Mouse (Mus musculus) testis, adult 2 months (tissue): ENCODE data around the gene Myom3. TPM values are rescaled to one million over a fixed set of nuclear protein-coding genes. Genes with fewer than 3 reads are reported as not detected.

Experiments used
- H3K27ac ChIP-seq: fragments of 200-500 bp; 2 replicates; pipeline ENCODE4 v1.5.1; 2012; ENCODE audit warnings: low read depth, low read length; ENCODE audit not compliant: control insufficient read depth, insufficient read depth
- H3K27me3 ChIP-seq: fragments of 200-500 bp; 2 replicates; pipeline ENCODE4 v1.6.1; 2012; ENCODE audit warnings: mild to moderate bottlenecking, low read length, moderate library complexity; ENCODE audit not compliant: control insufficient read depth, insufficient read depth
- H3K36me3 ChIP-seq: fragments of 200-500 bp; 2 replicates; pipeline ENCODE4 v1.6.1; 2012; ENCODE audit warnings: mild to moderate bottlenecking, low read length; ENCODE audit not compliant: control insufficient read depth, insufficient read depth
- H3K4me1 ChIP-seq: fragments of 200-500 bp; 2 replicates; pipeline ENCODE4 v1.6.1; 2012; ENCODE audit warnings: low read length; ENCODE audit not compliant: control insufficient read depth, insufficient read depth
- H3K4me3 ChIP-seq: fragments of 200-500 bp; 2 replicates; pipeline ENCODE4 v1.5.1; 2012; ENCODE audit warnings: low read depth, mild to moderate bottlenecking, low read length, moderate library complexity, mixed read lengths; ENCODE audit not compliant: control insufficient read depth
- CTCF ChIP-seq: fragments of 200-500 bp; IDR thresholded peaks from 2 replicates; pipeline ENCODE4 v1.5.1; 2012; ENCODE audit warnings: low read depth, mild to moderate bottlenecking, inconsistent platforms, low read length, moderate library complexity; ENCODE audit not compliant: control insufficient read depth, insufficient read depth, insufficient replicate concordance
- POLR2A ChIP-seq: fragments of 200-500 bp; IDR thresholded peaks from 2 replicates; pipeline ENCODE4 v1.6.1; 2012; ENCODE audit warnings: low read depth, mild to moderate bottlenecking, inconsistent platforms, low read length, moderate library complexity; ENCODE audit not compliant: control insufficient read depth
- polyA plus RNA-seq: library from polyadenylated mRNA; depleted of rRNA; stranded (reverse); fragments of >200 nt; gene quantifications from 2 replicates; pipeline ENCODE4 v1.2.3, GENCODE M21; 2012

Gene Myom3
- polyA plus RNA-seq, 1 experiment, result 0.47 TPM

DNA sequence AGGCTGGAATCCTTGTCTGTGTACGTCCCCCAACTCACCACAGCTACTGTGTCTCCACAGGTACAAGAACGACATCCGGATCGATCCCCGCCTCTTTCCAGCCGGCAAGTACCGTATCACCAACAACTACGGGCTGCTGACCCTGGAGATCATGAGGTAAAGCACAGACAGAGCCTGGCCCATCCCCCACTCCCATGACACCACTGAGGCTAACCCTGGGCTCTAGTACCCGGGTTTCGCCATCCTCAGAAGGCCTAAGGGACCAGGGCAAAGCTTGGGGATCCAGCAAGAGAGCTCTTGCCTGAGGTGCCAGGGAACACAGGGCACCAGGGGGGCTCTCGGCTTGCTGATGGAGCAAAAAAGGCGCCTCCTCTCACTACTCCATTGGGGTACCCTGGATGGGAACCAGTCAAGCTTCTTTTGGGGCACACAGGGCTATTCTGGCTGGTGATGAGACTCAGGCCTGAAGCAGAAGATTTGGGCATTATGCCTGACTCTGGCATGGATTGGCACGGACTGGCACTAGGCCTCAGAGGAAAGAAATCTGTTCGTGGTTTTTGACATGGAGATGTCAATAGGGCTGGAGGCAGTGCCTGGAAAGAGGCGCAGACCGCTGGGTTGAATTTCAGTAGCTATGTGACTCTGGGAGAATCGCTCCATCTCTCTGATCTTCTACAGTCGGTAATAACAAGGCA is 11.2 kb downstream of the Myom3 start:
- no peak for TF ChIP-seq POLR2A
- TF ChIP-seq CTCF, result no peak
- H3K4me3 ChIP-seq, result no peak overlapping the region
- 0 out of 2 replicates have a peak, but pooled peaks cover 2% of the 10 kb centered on the region for H3K4me1 ChIP-seq
- no peak overlapping the region for H3K27ac ChIP-seq
- no peaks in the 10 kb centered on the region for H3K27me3 ChIP-seq
- H3K36me3 ChIP-seq, result no peaks in the 10 kb centered on the region

DNA sequence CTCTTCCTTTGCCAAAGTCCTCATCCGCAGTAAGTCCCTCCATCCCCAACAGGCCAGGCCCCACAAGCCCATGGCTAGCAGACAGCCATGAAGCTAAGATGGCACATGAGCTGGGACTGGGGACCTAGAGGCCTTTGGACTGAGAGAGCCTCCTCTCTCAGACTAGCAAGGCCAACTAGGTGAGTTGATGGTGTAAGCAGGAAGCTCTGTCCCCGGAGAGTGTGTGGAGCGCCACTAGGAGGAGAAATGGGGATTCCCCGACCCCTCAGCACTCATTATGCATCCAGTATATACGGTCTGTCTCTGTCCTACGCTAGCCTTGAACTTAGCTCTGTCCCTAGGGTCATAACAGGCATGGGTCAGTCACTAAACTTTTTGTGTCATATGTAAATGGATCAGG is 12.1 kb downstream of the Myom3 start:
- H3K4me3 ChIP-seq, result no peak overlapping the region

DNA sequence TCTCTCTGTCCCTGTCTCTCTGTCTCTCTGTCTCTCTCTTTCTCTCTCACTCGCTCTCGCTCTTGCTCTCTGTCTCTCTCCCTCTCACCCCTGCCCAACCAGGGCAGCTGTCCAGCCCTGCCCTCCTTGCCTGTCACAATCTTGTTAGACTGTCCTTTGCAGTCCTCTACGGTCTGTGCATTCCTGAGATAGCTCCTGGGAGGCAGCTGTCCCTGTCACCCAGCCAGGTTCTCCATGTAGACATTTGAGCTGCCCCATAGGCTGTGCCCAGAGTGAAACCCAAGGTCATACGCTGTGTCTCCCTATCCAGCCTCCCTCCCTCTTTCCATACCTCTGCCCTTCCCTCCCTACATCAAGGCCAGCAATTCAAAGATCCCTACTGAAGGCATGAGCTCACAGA is 13.2 kb downstream of the Myom3 start:
- TF ChIP-seq CTCF, result no peak
- TF ChIP-seq POLR2A, result no peak
- 0 out of 2 replicates have a peak, but pooled peaks cover 2% of the 10 kb centered on the region for H3K4me1 ChIP-seq
- no peaks in the 10 kb centered on the region for H3K36me3 ChIP-seq
- no peak overlapping the region for H3K4me3 ChIP-seq
- H3K27me3 ChIP-seq, result no peaks in the 10 kb centered on the region
- no peak overlapping the region for H3K27ac ChIP-seq

More for the DNA sequence above, 12.1 kb downstream of the Myom3 start:
- no peak overlapping the region for H3K27ac ChIP-seq
- no peaks in the 10 kb centered on the region for H3K27me3 ChIP-seq
- 0 out of 2 replicates have a peak, but pooled peaks cover 2% of the 10 kb centered on the region for H3K4me1 ChIP-seq
- no peak for TF ChIP-seq CTCF
- no peak for TF ChIP-seq POLR2A
- no peaks in the 10 kb centered on the region for H3K36me3 ChIP-seq

DNA sequence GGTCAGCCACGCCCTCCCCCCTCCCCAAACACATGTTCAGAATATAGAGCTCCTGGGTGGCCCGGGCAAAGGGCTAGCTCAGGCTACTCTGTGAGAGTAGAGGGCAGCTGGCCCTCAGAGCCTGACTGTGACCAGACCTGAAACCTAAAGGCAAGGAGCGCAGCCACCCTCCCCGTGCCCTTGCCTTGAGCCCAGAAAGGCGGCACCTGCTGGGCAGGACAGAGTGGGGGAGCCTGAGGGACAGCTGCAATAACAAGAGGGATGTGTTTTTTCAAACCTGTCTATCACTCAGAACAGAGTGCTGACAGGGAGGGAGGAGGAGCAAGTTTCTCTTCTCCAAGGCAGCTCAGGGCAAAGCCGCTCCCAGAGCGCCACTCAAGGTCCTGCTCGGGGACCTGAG is 15.0 kb downstream of the Myom3 start:
- H3K4me3 ChIP-seq, result no peak overlapping the region
- H3K27me3 ChIP-seq, result no peaks in the 10 kb centered on the region
- 0 out of 2 replicates have a peak, but pooled peaks cover 2% of the 10 kb centered on the region for H3K4me1 ChIP-seq
- H3K36me3 ChIP-seq, result no peaks in the 10 kb centered on the region
- no peak overlapping the region for H3K27ac ChIP-seq
- TF ChIP-seq CTCF (no peak), POLR2A (no peak)

DNA sequence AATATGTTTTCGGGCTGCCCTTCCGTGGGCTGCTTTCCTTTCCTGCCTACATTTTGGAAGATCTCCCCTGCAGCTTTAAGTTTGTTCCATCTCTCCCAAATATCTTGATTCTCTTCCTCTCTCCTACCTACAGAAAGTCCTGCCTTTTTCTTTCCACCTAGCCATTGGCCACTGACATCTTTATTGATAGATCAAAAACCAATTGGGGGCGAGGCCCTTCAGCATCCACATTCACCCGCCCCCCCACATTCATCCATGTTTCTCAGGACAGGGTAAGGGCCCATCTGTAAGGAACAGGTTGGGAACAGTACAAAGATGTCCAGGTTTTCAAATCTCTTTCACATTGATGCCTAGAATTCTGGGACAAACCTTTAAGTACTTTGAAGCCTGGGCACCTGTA is 17.3 kb downstream of the Myom3 start:
- Histone ChIP-seq H3K4me1 (0 out of 2 replicates have a peak, but pooled peaks cover 2% of the 10 kb centered on the region), H3K4me3 (no peak overlapping the region)
- no peak for TF ChIP-seq CTCF
- TF ChIP-seq POLR2A, result no peak

DNA sequence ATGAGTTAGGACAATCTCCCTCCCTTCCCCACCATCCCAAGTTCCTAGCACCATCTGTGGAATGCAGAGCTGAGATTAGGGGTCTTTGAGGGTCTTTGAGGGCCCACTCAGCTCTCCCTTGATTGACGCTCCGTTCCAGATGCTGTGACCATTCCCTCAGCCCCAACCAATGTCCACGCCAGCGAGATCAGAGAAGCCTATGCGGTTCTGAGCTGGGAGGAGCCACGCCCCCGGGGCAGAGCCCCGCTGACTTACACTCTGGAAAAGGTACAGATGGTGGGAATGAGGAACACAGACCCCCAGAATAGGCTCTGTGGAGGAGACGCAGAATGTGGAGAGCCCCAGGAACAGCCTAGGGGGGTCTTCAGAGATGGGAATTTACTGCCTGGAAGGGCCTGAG is 20.1 kb downstream of the Myom3 start:
- Histone ChIP-seq H3K4me1 (no peaks in the 10 kb centered on the region), H3K4me3 (no peak overlapping the region), H3K36me3 (no peaks in the 10 kb centered on the region), H3K27ac (no peak overlapping the region), H3K27me3 (no peaks in the 10 kb centered on the region)
- no peak for TF ChIP-seq CTCF
- TF ChIP-seq POLR2A, result no peak

More for the DNA sequence above, 17.3 kb downstream of the Myom3 start:
- Histone ChIP-seq H3K36me3 (no peaks in the 10 kb centered on the region), H3K27me3 (no peaks in the 10 kb centered on the region), H3K27ac (no peak overlapping the region)

DNA sequence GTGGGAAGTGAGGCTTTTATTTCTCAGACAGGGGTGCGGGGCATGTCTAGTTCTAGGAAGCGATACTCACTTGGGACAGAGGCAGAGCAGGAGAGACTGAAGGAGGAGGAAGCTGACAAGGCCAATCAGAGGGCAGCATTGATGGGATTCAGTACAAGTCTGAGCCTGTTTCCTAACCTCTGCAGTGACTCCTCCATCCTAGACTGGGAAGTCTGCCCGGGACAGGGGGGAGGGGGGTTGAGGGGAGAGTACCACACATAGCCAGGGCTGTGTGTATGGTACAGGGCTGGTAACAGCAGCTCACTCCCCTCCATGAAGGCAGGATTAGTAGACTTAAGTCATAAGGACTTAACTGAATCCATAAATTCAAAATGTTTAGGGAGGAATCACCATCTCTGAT is 20.7 kb downstream of the Myom3 start:
- Histone ChIP-seq H3K4me1 (no peaks in the 10 kb centered on the region), H3K4me3 (no peak overlapping the region), H3K36me3 (no peaks in the 10 kb centered on the region), H3K27ac (no peak overlapping the region), H3K27me3 (no peaks in the 10 kb centered on the region)
- TF ChIP-seq POLR2A (no peak), CTCF (no peak)
